Mouse (Mus musculus): Measurements from ENCODE around the gene Cacnb1. TPM values are rescaled to one million over a fixed set of nuclear protein-coding genes. Genes with fewer than 3 reads are reported as not detected.
A peak's percentile ranks its signal among the peaks of the same experiment; 100 is the strongest.

The Cacnb1 gene
- polyA plus RNA-seq, 1 experiment from 2014 or later = 7.3 TPM

DNA sequence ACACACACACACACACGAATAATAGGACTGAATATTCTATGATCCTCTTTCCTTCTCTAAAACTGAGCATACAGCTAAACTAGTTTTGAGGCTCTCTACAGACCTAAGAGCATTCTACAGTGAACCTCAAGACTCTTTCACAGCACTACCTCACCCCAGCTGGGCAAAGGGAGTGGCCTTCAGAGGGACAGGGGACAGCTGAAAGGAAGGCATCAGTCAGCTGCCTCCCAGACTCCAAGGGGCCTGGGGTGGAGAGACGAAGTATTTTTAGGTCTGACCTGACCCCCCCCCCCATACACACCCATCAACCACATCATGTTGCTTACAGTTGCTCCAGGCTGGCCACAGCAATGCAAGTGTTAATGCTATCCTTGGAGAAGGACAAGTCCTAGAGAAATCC lies 1.7 kb downstream of the Cacnb1 start:
- ATAC-seq (ENCODE audit: insufficient read depth, low FRiP score, low read depth) = no peak
- WGBS = 43% methylated on average over 2 of the region's 2 CpGs
- peaks cover 43% of the 10 kb centered on the region for H3K4me1 ChIP-seq

DNA sequence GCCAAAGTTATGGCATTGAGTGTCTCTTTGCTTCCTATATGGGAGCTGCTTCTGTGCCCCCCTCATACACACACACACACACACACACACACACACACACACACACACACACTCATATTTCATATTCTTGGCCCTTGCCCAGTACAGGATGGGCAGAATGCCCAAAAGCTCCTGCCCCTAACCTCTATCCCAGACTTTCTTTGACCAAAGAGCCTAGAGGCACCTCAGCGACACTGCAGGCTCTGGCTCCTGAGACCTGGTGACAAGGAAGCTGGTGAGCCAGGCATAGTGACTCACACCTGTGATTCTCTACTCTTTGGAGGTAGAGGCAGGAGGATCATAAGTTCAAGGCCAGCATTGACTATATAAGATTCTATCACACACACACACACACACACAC lies 2.1 kb downstream of the Cacnb1 start:
- peak overlapping the region; percentile 95; the same call in 1 of the 2 replicates for H3K4me2 ChIP-seq
- H3K27me3 ChIP-seq (replicated peaks) = no peaks in the 10 kb centered on the region
- H3K9me3 ChIP-seq = no peaks in the 10 kb centered on the region
- no peaks in the 10 kb centered on the region for H3K36me3 ChIP-seq
- H3K9ac ChIP-seq = no peak overlapping the region
- no peak overlapping the region for H3K4me3 ChIP-seq (replicated peaks)
- no peak for ATAC-seq (ENCODE audit: insufficient read depth, low FRiP score, low read depth)
- no peak overlapping the region for H3K27ac ChIP-seq
- WGBS = 44% methylated on average over 1 of the region's 1 CpGs
- peaks cover 38% of the 10 kb centered on the region for H3K4me1 ChIP-seq

More for the DNA sequence above, 1.7 kb downstream of the Cacnb1 start:
- Histone ChIP-seq H3K27ac (no peak overlapping the region), H3K4me3 (replicated peaks) (peak overlapping the region; percentile 77), H3K9me3 (no peaks in the 10 kb centered on the region), H3K27me3 (replicated peaks) (no peaks in the 10 kb centered on the region), H3K9ac (no peak overlapping the region), H3K36me3 (no peaks in the 10 kb centered on the region), H3K4me2 (peak overlapping the region; percentile 95)

DNA sequence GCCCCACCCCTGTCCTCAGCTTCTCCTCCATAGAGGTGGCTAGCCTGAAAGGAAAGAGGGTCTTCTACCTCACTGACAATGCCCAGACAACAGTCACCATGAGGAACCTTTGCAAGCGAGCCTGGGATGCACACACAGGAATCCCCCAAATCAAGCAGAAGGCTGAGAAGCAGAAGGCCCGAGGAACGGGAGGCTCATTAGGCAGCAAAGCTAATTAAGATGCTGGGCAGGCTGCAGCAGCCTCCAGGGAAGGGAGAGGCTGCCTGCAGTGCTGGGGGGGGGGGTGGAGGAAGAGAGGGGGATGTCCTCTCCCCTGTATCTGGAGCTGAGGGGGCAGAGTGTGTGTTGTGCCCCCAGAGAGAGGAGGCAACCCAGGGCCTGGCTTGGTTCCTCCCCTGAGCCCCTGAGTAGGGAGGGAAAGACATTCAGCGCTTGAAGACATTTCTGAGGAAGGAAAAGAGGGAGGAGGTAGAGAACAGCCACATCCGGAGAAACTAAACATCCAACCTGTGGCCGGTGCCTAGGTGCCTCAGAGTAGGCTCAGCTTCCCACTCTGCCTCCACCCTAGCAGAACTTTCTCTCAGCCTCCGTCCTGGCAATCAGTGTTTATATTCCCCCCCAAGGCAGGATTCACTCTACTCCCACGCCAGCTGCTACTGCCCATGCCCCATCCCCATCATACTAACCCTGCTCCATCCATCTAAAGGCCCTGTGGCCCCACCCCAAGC lies 2.8 kb downstream of the Cacnb1 start:
- Histone ChIP-seq H3K27ac (no peak overlapping the region), H3K4me3 (replicated peaks) (no peak overlapping the region), H3K4me2 (no peak overlapping the region), H3K36me3 (no peaks in the 10 kb centered on the region), H3K9ac (no peak overlapping the region), H3K4me1 (peaks cover 36% of the 10 kb centered on the region), H3K9me3 (no peaks in the 10 kb centered on the region), H3K27me3 (replicated peaks) (no peaks in the 10 kb centered on the region)
- WGBS = 49% methylated on average over 8 of the region's 8 CpGs
- no peak for ATAC-seq (ENCODE audit: insufficient read depth, low FRiP score, low read depth)

DNA sequence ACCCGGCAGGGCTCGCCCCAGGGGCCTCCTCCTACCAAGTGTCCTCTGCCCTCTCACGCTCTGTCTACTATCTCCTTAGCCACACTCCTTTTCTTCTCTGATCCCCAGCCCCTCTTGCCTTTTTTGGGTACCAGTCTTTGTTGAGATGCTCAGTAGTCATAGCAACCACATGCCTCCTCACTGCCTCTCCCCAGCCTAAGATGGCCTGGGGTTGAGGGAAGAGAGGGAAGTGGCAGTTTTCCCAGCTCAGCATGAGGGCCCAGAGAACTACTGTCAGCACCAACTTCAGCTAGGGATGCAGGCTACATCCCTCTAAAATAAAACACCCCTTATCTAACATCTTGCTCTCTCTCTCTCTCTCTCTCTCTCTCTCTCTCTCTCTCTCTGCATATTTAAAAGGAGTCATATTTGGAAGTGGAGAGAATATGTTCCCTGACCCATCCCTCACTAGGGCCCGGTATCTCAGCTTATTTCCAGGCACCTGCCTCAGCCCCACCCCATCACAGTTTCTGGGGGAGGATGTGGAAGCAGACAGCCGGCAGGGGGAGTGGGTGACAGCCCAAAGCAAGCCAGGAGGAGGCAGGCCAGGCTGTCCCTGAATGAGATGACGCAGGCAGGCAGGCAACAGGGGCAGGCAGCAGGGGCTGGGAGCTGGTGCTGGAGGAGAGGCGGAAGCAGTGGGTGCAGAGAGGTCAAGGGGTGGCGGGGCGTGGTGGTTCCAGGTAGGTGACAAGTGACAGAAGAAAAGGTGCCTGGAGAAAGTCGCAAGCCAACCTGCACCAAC lies 3.8 kb downstream of the Cacnb1 start:
- H3K27ac ChIP-seq = peak overlapping the region; percentile 3; the same call in 1 of the 2 replicates
- H3K9ac ChIP-seq = no peak overlapping the region
- WGBS = 41% methylated on average over 10 of the region's 10 CpGs
- no peak for ATAC-seq (ENCODE audit: insufficient read depth, low FRiP score, low read depth)
- H3K9me3 ChIP-seq = no peaks in the 10 kb centered on the region
- no peaks in the 10 kb centered on the region for H3K36me3 ChIP-seq
- H3K27me3 ChIP-seq (replicated peaks) = no peaks in the 10 kb centered on the region
- H3K4me2 ChIP-seq = peak overlapping the region; percentile 19; the same call in 1 of the 2 replicates
- no peak overlapping the region for H3K4me3 ChIP-seq (replicated peaks)
- H3K4me1 ChIP-seq = peaks cover 36% of the 10 kb centered on the region

DNA sequence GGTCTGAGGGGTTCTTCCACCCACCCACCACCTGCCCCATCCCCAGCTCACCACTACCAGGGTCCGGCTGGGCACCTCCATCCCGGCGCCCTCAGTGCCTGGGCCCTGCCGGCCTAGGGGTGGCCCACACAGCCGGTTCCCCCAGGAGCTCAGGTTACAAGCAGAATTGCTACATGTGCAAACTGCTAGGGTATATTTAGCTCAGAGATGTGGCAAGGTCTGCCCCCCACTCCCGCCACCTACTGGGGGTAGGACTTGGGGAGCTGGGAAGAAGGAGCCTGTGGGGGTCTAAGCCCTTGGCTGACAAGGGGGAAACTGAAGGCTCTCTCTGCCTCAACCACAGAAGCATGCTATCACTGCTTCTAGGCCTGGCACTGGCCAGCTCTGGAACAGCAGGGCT lies 4.6 kb downstream of the Cacnb1 start:
- 69% methylated on average over 6 of the region's 6 CpGs for WGBS
- H3K36me3 ChIP-seq = no peaks in the 10 kb centered on the region

DNA sequence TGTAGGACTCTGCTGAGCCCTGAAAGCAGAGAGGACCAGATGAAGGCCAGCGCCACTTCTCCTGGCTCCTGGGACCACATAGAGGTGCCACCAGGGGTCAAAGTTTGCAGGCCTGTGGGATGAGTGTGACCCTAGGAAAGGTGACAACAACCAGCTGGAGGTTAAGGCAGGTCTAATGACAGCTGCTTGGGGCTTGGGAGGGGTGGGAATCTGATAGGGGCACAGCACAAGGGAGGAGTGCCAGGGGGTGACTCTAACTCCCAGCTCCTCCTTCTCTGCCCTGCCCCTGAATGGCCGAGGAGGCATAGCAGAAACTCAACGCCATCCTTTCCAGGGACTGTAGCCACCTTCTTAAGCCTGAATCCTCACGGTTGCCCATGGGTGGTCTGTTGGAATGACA lies 6.0 kb downstream of the Cacnb1 start:
- Histone ChIP-seq H3K9ac (no peak overlapping the region), H3K27ac (no peak overlapping the region), H3K9me3 (no peaks in the 10 kb centered on the region), H3K4me1 (peaks cover 27% of the 10 kb centered on the region), H3K27me3 (replicated peaks) (no peaks in the 10 kb centered on the region), H3K4me3 (replicated peaks) (no peak overlapping the region), H3K4me2 (no peak overlapping the region), H3K36me3 (no peaks in the 10 kb centered on the region)
- ATAC-seq (ENCODE audit: insufficient read depth, low FRiP score, low read depth) = no peak
- 64% methylated on average over 4 of the region's 4 CpGs for WGBS

More for the DNA sequence above, 4.6 kb downstream of the Cacnb1 start:
- Histone ChIP-seq H3K9ac (no peak overlapping the region), H3K27ac (no peak overlapping the region), H3K4me2 (no peak overlapping the region), H3K4me3 (replicated peaks) (no peak overlapping the region), H3K9me3 (no peaks in the 10 kb centered on the region), H3K27me3 (replicated peaks) (no peaks in the 10 kb centered on the region), H3K4me1 (peaks cover 33% of the 10 kb centered on the region)
- no peak for ATAC-seq (ENCODE audit: insufficient read depth, low FRiP score, low read depth)

DNA sequence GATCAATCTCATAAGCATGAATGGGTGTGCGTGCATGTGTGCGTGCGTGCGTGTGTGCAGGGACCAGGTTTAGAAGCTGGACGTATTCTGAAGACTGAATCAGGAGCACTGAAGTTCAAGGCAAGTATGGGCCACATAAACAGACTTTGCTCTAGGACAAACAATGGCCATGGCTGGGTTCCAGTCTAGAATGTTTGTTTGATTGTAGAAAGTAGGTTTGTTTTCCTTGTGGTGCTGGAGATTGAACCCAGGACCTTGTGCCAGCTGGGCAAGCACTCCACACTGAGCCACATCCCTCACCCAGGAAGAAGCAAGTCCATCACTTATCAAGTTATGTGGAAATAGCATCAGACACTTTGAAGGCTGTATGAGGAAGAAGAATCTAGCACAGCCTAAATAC lies 6.7 kb downstream of the Cacnb1 start:
- Histone ChIP-seq H3K9me3 (no peaks in the 10 kb centered on the region), H3K4me3 (replicated peaks) (no peak overlapping the region), H3K9ac (no peak overlapping the region), H3K27me3 (replicated peaks) (no peaks in the 10 kb centered on the region), H3K36me3 (no peaks in the 10 kb centered on the region), H3K4me2 (no peak overlapping the region), H3K4me1 (peaks cover 21% of the 10 kb centered on the region), H3K27ac (no peak overlapping the region)
- no peak for ATAC-seq (ENCODE audit: insufficient read depth, low FRiP score, low read depth)
- 81% methylated on average over 5 of the region's 5 CpGs for WGBS

DNA sequence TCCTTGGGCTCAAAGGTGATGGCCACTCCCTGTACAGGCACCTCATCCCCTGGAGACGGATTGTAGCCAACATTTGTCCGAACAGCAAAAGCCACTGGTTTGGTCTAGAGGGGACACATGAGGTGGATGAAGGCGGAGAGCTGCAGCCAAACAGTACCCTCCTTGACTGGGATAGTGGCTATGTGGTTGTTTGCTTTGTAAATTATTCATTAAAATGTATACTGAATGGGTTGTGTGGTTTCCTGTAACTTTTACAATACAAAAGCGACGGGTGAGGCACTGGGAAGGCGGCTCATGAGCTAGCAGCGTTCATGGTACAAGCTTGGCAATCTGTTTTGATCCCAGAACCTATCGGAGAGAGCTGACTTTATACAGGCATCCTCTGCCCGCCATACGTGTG lies 10.0 kb downstream of the Cacnb1 start:
- Histone ChIP-seq H3K27ac (no peak overlapping the region), H3K4me3 (replicated peaks) (no peak overlapping the region), H3K4me2 (no peak overlapping the region), H3K9ac (no peak overlapping the region), H3K36me3 (no peaks in the 10 kb centered on the region), H3K27me3 (replicated peaks) (no peaks in the 10 kb centered on the region), H3K4me1 (no peaks in the 10 kb centered on the region), H3K9me3 (no peaks in the 10 kb centered on the region)
- ATAC-seq (ENCODE audit: insufficient read depth, low FRiP score, low read depth) = no peak
- WGBS = 73% methylated on average over 10 of the region's 10 CpGs

DNA sequence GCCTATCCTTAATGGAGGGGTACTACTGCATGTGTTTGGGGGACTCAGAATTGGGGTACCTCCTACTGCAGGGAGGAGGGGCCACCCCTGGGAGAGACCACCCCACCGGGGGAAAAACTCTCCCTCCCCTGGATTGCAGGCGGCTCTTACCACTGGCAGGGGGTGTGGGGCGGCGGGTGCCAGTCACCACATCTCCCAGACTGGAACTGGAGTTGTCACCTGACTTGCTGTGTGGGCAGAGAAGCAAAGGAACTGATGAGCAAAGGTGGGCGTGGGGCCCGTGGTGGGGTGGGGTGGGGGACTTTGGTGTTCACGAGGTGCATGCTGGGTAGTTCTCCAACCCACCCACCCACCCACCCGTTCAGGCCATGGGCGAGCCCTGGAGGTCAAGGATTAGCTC lies 11.1 kb downstream of the Cacnb1 start:
- Histone ChIP-seq H3K4me2 (no peak overlapping the region), H3K4me3 (replicated peaks) (no peak overlapping the region), H3K27ac (no peak overlapping the region), H3K4me1 (no peaks in the 10 kb centered on the region), H3K9me3 (no peaks in the 10 kb centered on the region), H3K36me3 (no peaks in the 10 kb centered on the region), H3K27me3 (replicated peaks) (no peaks in the 10 kb centered on the region), H3K9ac (no peak overlapping the region)
- ATAC-seq (ENCODE audit: insufficient read depth, low FRiP score, low read depth) = no peak
- WGBS = 60% methylated on average over 9 of the region's 9 CpGs

DNA sequence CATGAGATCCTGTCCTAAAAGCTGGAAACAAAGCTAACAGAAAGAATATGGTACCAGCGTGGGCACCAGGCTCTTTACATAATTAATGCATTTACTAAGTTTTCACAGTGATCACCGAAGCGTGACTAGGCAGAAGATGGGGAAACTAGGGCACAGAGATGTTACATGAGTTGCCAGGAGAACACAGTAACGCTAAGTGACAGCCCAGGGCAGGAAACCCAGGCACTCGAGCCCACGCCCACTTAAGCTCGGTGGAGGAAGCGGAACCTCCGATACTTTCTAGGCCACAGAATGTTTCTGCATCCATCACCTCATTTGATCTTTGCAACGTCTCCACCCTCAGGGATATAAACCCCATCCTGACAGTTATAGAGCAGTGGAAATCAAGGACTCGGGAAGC lies 14.7 kb downstream of the Cacnb1 start:
- Histone ChIP-seq H3K4me3 (replicated peaks) (no peak overlapping the region), H3K9ac (no peak overlapping the region), H3K27ac (no peak overlapping the region), H3K4me1 (peaks cover 8% of the 10 kb centered on the region), H3K27me3 (replicated peaks) (no peaks in the 10 kb centered on the region), H3K4me2 (no peak overlapping the region), H3K9me3 (no peaks in the 10 kb centered on the region), H3K36me3 (0 out of 2 replicates have a peak, but pooled peaks cover 5% of the 10 kb centered on the region)
- 78% methylated on average over 11 of the region's 11 CpGs for WGBS
- no peak for ATAC-seq (ENCODE audit: insufficient read depth, low FRiP score, low read depth)

DNA sequence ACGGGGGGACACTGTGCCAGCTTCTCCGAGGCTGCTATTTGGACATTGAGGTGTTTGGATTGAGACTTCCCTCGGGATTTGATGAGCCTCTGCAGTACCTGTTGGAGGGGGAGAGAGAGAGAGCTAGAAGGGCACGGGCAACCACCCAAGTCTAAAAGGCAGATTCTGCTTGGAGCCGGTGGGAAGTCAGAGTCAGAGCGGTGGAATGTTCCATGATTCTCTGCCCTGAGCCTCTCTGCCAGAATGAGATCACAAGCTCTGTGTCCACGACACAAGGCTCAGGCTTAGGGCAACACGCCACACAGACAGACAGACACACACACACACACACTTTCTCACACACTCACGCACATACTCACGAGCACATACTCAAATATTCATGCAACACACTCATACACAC lies 17.1 kb downstream of the Cacnb1 start:
- Histone ChIP-seq H3K27ac (no peak overlapping the region), H3K27me3 (replicated peaks) (peaks cover 12% of the 10 kb centered on the region; the same call in 1 of the 2 replicates), H3K36me3 (0 out of 2 replicates have a peak, but pooled peaks cover 5% of the 10 kb centered on the region), H3K9ac (no peak overlapping the region), H3K9me3 (no peaks in the 10 kb centered on the region), H3K4me3 (replicated peaks) (no peak overlapping the region), H3K4me2 (no peak overlapping the region), H3K4me1 (peaks cover 15% of the 10 kb centered on the region)
- ATAC-seq (ENCODE audit: insufficient read depth, low FRiP score, low read depth) = no peak
- 72% methylated on average over 10 of the region's 10 CpGs for WGBS

DNA sequence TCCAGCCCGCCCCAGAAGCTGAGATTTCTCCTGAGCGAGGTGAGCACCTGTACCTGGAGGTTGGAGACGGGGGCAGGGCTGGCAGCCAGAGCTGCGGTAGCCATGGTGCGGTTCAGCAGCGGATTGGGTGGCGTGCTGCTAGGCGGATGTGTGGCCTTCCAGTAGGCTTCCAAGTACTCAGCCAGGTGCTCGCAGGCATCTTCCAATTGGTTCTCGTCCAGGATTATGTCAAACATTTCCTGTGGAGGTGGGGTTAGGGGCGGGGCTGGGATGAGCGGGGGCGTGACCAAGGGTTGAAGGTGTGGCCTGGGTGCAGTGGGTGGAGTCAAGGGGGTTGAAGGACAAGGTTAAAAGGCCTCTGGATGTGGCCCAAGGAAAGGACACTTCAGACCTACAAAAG lies 17.8 kb downstream of the Cacnb1 start:
- H3K27ac ChIP-seq = no peak overlapping the region
- H3K27me3 ChIP-seq (replicated peaks) = peaks cover 18% of the 10 kb centered on the region
- WGBS = 52% methylated on average over 13 of the region's 13 CpGs
- ATAC-seq (ENCODE audit: insufficient read depth, low FRiP score, low read depth) = peak; percentile 45; the same call in 1 of the 2 replicates
- no peak overlapping the region for H3K9ac ChIP-seq
- 0 out of 2 replicates have a peak, but pooled peaks cover 5% of the 10 kb centered on the region for H3K36me3 ChIP-seq
- peaks cover 15% of the 10 kb centered on the region for H3K4me1 ChIP-seq
- H3K4me3 ChIP-seq (replicated peaks) = 0 out of 2 replicates have a peak overlapping the region, but pooled peaks have one; percentile 6
- H3K4me2 ChIP-seq = peak overlapping the region; percentile 16; the same call in 1 of the 2 replicates
- H3K9me3 ChIP-seq = no peaks in the 10 kb centered on the region
